Mouse (Mus musculus) bone marrow macrophage, adult 2 months (primary cell): ENCODE results near the gene Rlbp1. TPM values are rescaled to one million over a fixed set of nuclear protein-coding genes. Genes with fewer than 3 reads are reported as not detected.

ENCODE experiments used
- H3K27ac ChIP-seq: 2 replicates; pipeline ENCODE4 v1.5.1; 2012; ENCODE audit warnings: low read depth, low read length; ENCODE audit not compliant: insufficient read depth
- H3K4me1 ChIP-seq: 2 replicates; pipeline ENCODE4 v1.6.1; 2012; ENCODE audit warnings: low read length; ENCODE audit not compliant: control insufficient read depth, insufficient read depth
- H3K4me3 ChIP-seq: 2 replicates; pipeline ENCODE4 v1.5.1; 2012; ENCODE audit warnings: mild to moderate bottlenecking, low read length, moderate library complexity; ENCODE audit not compliant: insufficient read depth
- CTCF ChIP-seq: IDR thresholded peaks from 2 replicates; pipeline ENCODE4 v1.5.1; 2012; ENCODE audit warnings: low read depth, mild to moderate bottlenecking, low read length, moderate library complexity
- POLR2A ChIP-seq: IDR thresholded peaks from 2 replicates; pipeline ENCODE4 v1.6.1; 2012; ENCODE audit warnings: mild to moderate bottlenecking, low read depth, low read length, borderline replicate concordance
- polyA plus RNA-seq: library from polyadenylated mRNA; stranded (reverse); fragments of >200 nt; gene quantifications from 2 replicates; pipeline ENCODE4 v1.2.4, GENCODE M21; 2012; ENCODE audit not compliant: missing spikeins, insufficient read depth, insufficient read length

Rlbp1 gene
- polyA plus RNA-seq, 1 experiment: not detected

- no peaks in the 10 kb centered on the region for H3K4me1 ChIP-seq
- no peak for TF ChIP-seq CTCF
- no peak for TF ChIP-seq POLR2A
- no peak overlapping the region for H3K4me3 ChIP-seq
- no peak overlapping the region for H3K27ac ChIP-seq
Observed at GRCm38 (mm10) chr7:79395186-79395585, 8.3 kb upstream of the Rlbp1 start.

DNA sequence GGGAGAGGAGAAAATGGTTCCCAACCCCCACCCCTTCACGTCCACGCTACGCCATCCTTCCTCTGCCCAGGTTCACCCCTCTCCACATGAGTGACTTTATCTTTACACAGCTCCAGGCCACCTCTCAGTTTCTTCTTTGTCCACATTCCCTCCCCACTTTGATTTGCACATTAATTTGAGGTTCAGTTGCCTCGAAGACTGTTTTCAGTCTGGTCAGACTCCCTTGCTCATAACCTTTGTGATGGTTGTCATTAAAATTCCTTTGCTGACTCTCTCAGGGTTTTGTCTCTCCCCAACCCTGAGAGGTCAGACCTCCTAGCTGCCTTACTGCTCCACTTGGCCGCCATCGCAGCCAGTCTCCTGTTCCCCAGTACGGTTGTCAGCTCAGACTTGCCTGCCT lies 7.8 kb upstream of the Rlbp1 start:
- Histone ChIP-seq H3K4me1 (no peaks in the 10 kb centered on the region), H3K27ac (no peak overlapping the region), H3K4me3 (no peak overlapping the region)
- TF ChIP-seq CTCF (no peak), POLR2A (no peak)

DNA sequence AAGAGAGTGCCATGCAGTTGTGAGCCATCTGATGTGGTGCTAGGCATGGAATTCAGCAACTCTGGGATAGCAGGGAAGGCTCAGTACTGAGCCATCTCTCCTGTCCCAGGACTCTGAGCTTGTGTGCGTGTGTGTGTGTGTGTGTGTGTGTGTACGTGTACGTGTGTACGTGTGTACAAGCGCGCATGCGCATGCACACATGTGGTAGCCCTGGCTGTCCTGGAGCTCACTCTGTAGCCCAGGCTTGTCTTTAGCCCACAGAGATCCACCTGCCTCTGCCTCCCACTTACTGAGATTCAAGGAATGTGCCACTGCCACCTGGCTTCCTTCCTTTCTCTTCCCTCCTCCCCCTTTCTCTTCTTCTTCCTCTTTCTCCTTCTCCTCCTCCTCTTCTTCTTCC lies 7.1 kb upstream of the Rlbp1 start:
- Histone ChIP-seq H3K4me1 (no peaks in the 10 kb centered on the region), H3K4me3 (no peak overlapping the region), H3K27ac (no peak overlapping the region)
- TF ChIP-seq CTCF (no peak), POLR2A (no peak)

GRCm38 (mm10) chr7:79392860-79393513 lies 6.1 kb upstream of the Rlbp1 start:
- Histone ChIP-seq H3K27ac (no peak overlapping the region), H3K4me1 (no peaks in the 10 kb centered on the region), H3K4me3 (peak overlapping the region; percentile 33)
- TF ChIP-seq CTCF (no peak), POLR2A (no peak)

GRCm38 (mm10) chr7:79391883-79392649 lies 5.2 kb upstream of the Rlbp1 start, which contains the start of gene Fanci:
Gene Fanci (plus strand): TSS chr7:79391929.
- Histone ChIP-seq H3K4me1 (peaks cover 4% of the 10 kb centered on the region), H3K27ac (peak within 1 kb of the TSS; percentile 53), H3K4me3 (peak within 1 kb of the TSS; percentile 87)
- TF ChIP-seq POLR2A (no peak), CTCF (no peak)

- H3K4me1 ChIP-seq: peaks cover 8% of the 10 kb centered on the region
- peak overlapping the region; percentile 87 for H3K4me3 ChIP-seq
- TF ChIP-seq CTCF (no peak), POLR2A (no peak)
- 0 out of 2 replicates have a peak overlapping the region, but pooled peaks have one; percentile 53 for H3K27ac ChIP-seq
Observed at GRCm38 (mm10) chr7:79391471-79391870, 4.6 kb upstream of the Rlbp1 start.

DNA sequence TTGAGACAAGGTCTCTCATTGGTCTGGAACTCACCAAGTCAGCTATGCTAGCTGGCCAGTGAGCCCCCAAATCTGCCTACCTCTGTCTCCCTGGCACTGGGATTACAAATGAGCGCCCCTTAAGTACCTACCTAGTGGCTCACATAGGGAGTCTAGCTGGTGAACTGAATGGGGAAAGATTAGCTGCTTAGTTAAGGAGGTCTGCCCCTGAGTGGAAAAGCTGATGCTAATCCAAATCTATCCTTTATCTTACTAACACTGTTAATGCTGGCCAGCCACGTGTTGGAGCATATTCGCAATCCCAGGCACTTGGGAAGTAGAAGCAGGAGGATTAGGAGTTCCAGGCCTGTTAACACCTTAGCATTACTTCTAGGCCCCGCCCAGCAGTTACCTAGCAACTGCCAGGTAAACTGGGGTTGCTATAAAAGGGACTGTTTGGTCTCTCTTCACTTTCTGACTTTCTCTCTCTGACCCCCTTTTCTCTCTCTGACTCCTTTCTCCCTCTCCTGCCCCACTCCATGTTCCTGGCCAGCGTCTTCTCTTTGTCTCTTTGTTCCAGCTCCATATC lies 3.4 kb upstream of the Rlbp1 start:
- Histone ChIP-seq H3K4me1 (peaks cover 8% of the 10 kb centered on the region), H3K4me3 (no peak overlapping the region), H3K27ac (no peak overlapping the region)
- TF ChIP-seq CTCF (no peak), POLR2A (no peak)

GRCm38 (mm10) chr7:79388671-79389206 lies 1.9 kb upstream of the Rlbp1 start:
- H3K4me3 ChIP-seq: no peak overlapping the region
- peaks cover 8% of the 10 kb centered on the region for H3K4me1 ChIP-seq
- no peak overlapping the region for H3K27ac ChIP-seq
- TF ChIP-seq CTCF (no peak), POLR2A (no peak)

DNA sequence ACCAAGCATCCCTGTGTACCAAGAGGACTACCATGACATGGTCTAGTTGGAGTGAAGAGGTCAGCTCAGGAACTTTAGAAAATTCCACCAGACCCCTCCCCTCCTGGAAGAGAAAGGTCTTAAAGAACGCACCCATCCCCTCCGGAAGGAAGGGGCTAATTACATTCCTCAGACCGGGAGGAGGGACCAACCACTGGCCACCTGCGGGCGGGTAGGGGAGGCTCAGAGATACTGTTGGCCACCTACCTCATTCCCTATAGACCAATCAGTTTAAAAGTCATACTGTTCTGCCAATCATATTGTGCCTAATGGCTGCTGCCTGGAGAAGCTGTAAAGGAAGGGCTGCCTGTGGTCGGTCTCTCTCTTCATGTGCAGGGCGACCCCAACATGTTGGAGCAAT lies 1.1 kb upstream of the Rlbp1 start:
- no peak overlapping the region for H3K27ac ChIP-seq
- TF ChIP-seq CTCF: no peak
- no peak for TF ChIP-seq POLR2A
- peaks cover 8% of the 10 kb centered on the region for H3K4me1 ChIP-seq
- no peak overlapping the region for H3K4me3 ChIP-seq

DNA sequence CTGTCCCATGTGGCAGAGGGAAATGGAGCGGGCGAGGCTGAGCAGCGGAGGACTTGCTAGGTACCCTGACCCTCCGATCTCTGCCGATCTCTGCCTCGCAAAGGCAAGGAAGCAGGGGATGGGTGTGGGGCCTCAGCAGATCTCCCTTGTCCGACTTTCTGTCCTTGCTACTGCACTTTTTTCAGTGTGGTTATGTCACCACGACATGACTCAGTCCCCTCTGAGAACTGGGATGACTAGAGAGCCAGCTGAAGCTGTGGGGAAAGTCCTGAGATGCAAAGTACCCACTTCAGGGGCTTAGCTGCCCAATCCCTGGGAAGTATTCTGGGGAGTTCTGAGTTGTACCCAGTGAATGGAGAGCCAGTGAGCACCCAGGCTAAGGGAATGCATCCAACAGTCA lies 292 bp upstream of the Rlbp1 start:
- no peak overlapping the region for H3K4me3 ChIP-seq
- H3K27ac ChIP-seq: no peak overlapping the region
- TF ChIP-seq CTCF (no peak), POLR2A (no peak)

More for the DNA sequence above, 292 bp upstream of the Rlbp1 start:
- peaks cover 8% of the 10 kb centered on the region for H3K4me1 ChIP-seq
